Mouse (Mus musculus) neural tube, embryonic 14.5 days (tissue): Measurements from ENCODE around the gene Ola1. TPM values are rescaled to one million over a fixed set of nuclear protein-coding genes. Genes with fewer than 3 reads are reported as not detected.

Experiments
- ATAC-seq: fragments of 200-750 bp; cut with Nextera tagmentation; 2 replicates; pipeline ENCODE4 v1.8.0; 2017; ENCODE audit warnings: low read depth, mild to moderate bottlenecking, moderate TSS enrichment, moderate library complexity
- H3K27ac ChIP-seq: fragments of 300-500 bp; sonication (generic); 2 replicates; pipeline ENCODE4 v1.5.1; 2014; ENCODE audit warnings: low read depth, mild to moderate bottlenecking, control low read depth, low read length, moderate library complexity, mixed read lengths
- H3K27me3 ChIP-seq: fragments of 300-500 bp; sonication (generic); 2 replicates; pipeline ENCODE4 v1.6.1; 2014; ENCODE audit warnings: low read length; ENCODE audit not compliant: control insufficient read depth, insufficient read depth
- H3K36me3 ChIP-seq: fragments of 300-500 bp; sonication (generic); 2 replicates; pipeline ENCODE4 v1.6.1; 2014; ENCODE audit warnings: low read length, mixed read lengths; ENCODE audit not compliant: control insufficient read depth, insufficient read depth
- H3K4me1 ChIP-seq: fragments of 300-500 bp; sonication (generic); 2 replicates; pipeline ENCODE4 v1.6.1; 2014; ENCODE audit warnings: low read length; ENCODE audit not compliant: control insufficient read depth, insufficient read depth
- H3K4me2 ChIP-seq: fragments of 300-500 bp; sonication (generic); 2 replicates; pipeline ENCODE4 v1.6.1; 2014; ENCODE audit warnings: mild to moderate bottlenecking, low read depth, low read length, control low read depth
- H3K4me3 ChIP-seq: fragments of 300-500 bp; sonication (generic); 2 replicates; pipeline ENCODE4 v1.5.1; 2014; ENCODE audit warnings: low read depth, low read length, control low read depth, mixed read lengths
- H3K9ac ChIP-seq: fragments of 300-500 bp; sonication (generic); replicated peaks from 2 replicates; pipeline ENCODE4 v1.6.1; 2014; ENCODE audit warnings: low read depth, mild to moderate bottlenecking, control low read depth, low read length, mixed read lengths
- H3K9me3 ChIP-seq: fragments of 300-500 bp; sonication (generic); 2 replicates; pipeline ENCODE4 v1.6.1; 2016; ENCODE audit warnings: low read length; ENCODE audit not compliant: control insufficient read depth
- WGBS: fragments of 180-500 bp; shearing (Covaris S2); extraction: QIAGEN DNeasy Blood & Tissue Kit; methylation state at CpG from one replicate; pipeline ENCODE4 v1.1.7; 2014; 5-methylcytosine and 5-hydroxymethylcytosine counted together
- polyA plus RNA-seq: library from polyadenylated mRNA; unstranded; fragments of >200 nt; fragmentation: Nextera tagmentation; extraction: Ambion mirVana; gene quantifications from 2 replicates; pipeline ENCODE4 v1.2.1, GENCODE M21; 2014

The Ola1 gene
- polyA plus RNA-seq, 1 experiment from 2014 or later: 113 TPM

DNA sequence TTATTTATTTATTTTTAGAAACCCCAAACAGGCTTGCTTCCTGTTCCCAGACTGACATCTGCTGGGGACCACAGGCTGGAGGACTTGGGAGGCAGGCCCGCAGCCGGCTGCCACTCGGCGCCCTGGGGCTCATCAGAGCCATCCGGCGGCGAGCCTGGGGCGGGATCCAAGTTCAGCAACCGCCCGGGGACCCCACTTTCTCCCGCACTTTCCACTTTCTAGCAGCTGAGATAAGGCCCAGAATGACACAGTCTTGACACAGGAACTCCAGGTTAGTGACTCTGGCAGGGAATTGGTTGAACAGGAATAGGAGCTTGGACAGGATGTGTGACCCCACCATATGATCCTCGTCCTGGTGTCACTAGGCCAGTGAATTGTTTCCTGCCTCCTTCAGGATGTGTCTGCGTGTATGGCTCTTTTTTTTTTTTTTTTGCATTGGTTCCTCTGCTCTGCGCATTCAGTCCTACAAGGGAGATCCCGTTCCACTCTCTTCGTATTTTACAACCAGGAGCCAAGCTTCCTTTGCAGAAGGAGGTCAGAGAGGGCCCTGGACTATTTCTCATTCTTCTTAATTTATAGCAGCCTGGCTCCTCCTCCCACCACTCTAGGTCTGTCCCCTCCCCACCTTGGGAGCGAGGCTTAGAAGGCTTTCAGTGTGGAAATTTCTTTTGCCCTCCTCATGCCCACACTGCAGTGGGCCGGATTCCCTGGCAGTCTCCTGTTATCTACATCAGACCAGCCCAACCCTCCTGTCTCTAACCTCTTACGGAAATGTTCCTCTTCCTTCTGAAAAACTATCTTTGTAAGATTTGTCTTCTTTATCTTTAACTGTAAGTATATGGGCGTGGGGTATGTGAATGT lies 152.2 kb downstream of the Ola1 start:
- H3K9me3 ChIP-seq: no peaks in the 10 kb centered on the region
- 22% methylated on average over 20 of the region's 20 CpGs for WGBS
- no peaks in the 10 kb centered on the region for H3K36me3 ChIP-seq
- no peaks in the 10 kb centered on the region for H3K4me1 ChIP-seq
- H3K9ac ChIP-seq: no peak overlapping the region
- H3K27ac ChIP-seq: no peak overlapping the region
- H3K27me3 ChIP-seq: no peaks in the 10 kb centered on the region
- no peak overlapping the region for H3K4me3 ChIP-seq
- H3K4me2 ChIP-seq: no peak overlapping the region
- no peak; the same call in 1 of the 2 replicates for ATAC-seq

DNA sequence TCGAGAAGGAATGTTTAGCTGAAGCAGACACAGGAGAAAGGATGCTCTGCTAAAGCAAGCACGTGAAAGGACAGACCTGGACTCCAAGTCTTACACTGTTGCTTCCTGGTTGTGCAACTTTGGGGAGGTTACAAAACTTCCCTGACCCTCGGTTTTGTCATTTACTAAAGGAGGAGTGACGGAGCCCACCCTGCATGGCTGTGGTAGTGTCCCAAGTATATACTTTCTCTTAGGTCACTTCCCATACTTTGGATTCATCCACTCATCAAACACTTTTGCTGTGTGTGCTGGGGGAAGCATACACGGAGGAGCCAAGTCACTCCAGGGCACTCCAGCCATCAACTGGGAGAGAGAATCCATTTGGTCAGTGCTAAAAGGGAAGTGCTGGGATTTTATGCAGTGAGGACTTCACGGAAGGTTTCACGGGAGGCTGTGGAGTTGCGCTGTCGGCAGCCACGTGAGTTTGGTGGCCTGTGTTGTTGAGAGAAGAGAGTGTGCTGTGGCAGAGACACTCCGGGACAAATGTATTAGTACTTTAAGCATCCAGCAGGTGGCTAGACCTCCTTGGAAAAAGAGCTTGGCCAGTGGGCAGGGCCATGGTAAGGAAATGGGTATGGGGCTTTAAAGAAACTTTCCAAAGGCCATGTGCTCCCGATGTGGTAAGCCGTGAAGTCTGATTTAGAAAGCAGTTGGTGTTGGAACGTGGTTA lies 154.7 kb downstream of the Ola1 start:
- no peak for ATAC-seq
- Histone ChIP-seq H3K36me3 (no peaks in the 10 kb centered on the region), H3K9me3 (no peaks in the 10 kb centered on the region), H3K4me1 (no peaks in the 10 kb centered on the region), H3K27me3 (no peaks in the 10 kb centered on the region), H3K4me3 (no peak overlapping the region), H3K27ac (no peak overlapping the region), H3K4me2 (no peak overlapping the region), H3K9ac (no peak overlapping the region)
- 84% methylated on average over 14 of the region's 14 CpGs for WGBS

DNA sequence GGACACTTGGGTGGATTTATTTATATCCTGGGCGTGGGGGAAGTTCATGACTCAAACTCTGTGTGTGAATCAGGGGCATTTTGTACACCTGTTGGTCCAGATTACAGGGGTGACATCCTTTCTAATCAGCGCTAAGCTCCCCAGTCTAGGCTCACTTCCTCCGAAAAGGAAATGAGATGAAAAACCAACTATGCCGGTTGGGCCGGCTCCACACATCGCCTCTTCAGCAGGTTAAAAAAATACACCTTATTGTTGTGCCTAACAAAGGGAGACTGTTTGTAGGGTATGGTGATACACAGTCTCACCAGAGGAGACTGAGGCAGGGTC lies 158.5 kb downstream of the Ola1 start:
- H3K9ac ChIP-seq: no peak overlapping the region
- no peak overlapping the region for H3K27ac ChIP-seq
- no peak overlapping the region for H3K4me3 ChIP-seq
- H3K36me3 ChIP-seq: no peaks in the 10 kb centered on the region
- H3K4me2 ChIP-seq: no peak overlapping the region
- H3K9me3 ChIP-seq: no peaks in the 10 kb centered on the region
- H3K4me1 ChIP-seq: no peaks in the 10 kb centered on the region
- WGBS: 81% methylated on average over 6 of the region's 6 CpGs
- H3K27me3 ChIP-seq: no peaks in the 10 kb centered on the region
- no peak for ATAC-seq

DNA sequence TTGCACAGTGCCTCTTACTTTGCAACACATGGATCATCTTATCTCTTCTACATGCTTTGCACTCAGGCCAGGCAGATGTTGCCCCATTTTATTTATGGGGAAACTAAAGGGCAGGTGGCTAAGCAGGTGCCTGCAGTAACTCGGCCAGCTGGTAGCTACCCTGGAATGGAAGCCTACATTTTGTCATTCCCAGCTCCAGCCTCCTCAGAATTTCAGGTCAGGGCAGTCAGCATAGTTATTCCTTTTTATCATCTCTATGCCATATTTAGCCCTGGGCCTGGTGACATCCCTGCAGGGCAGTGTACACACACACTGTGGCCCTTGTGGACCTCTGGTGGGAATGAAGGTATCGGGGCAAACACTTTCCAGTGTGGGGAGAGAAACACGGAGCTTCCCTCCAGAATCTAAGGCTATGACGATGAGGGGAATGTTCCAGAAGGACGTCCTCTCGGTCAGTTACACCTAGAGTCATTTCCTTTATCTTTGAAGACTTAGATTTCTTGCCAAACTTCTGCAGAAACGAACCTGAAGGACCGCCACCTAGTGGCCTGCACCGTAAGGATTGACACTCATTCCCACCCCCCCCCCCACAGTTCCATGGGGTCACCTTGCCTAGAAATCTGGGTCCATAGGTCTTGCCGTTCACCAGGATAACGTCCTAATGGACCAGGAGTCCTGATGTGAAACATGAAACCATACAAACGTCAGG lies 159.0 kb downstream of the Ola1 start:
- no peak overlapping the region for H3K27ac ChIP-seq
- no peak overlapping the region for H3K4me2 ChIP-seq
- no peak overlapping the region for H3K4me3 ChIP-seq
- H3K9me3 ChIP-seq: no peaks in the 10 kb centered on the region
- 47% methylated on average over 12 of the region's 12 CpGs for WGBS
- no peaks in the 10 kb centered on the region for H3K36me3 ChIP-seq
- H3K9ac ChIP-seq: no peak overlapping the region
- H3K27me3 ChIP-seq: no peaks in the 10 kb centered on the region
- ATAC-seq: no peak
- H3K4me1 ChIP-seq: no peaks in the 10 kb centered on the region

DNA sequence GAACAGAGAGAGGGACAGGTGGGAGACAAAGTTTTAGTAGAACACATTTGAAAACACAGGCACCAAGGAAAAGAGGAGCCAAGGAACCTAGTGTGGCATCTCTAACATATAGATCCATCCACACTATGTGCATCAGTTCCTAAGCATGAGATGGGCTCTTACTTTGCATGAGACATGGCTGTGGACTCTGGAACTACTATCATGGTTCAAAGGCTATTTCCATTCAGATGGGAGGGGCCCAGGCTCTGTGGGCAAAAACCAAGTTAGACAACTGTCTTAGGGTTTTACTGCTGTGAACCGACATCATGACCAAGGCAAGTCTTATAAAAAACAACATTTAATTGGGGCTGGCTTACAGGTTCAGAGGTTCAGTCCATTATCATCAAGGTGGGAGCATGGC lies 160.4 kb downstream of the Ola1 start:
- no peak overlapping the region for H3K9ac ChIP-seq
- H3K27me3 ChIP-seq: no peaks in the 10 kb centered on the region
- H3K27ac ChIP-seq: no peak overlapping the region
- H3K4me1 ChIP-seq: no peaks in the 10 kb centered on the region
- 89% methylated on average over 1 of the region's 1 CpGs for WGBS
- H3K4me3 ChIP-seq: no peak overlapping the region
- H3K9me3 ChIP-seq: no peaks in the 10 kb centered on the region
- ATAC-seq: no peak
- no peaks in the 10 kb centered on the region for H3K36me3 ChIP-seq
- H3K4me2 ChIP-seq: no peak overlapping the region

DNA sequence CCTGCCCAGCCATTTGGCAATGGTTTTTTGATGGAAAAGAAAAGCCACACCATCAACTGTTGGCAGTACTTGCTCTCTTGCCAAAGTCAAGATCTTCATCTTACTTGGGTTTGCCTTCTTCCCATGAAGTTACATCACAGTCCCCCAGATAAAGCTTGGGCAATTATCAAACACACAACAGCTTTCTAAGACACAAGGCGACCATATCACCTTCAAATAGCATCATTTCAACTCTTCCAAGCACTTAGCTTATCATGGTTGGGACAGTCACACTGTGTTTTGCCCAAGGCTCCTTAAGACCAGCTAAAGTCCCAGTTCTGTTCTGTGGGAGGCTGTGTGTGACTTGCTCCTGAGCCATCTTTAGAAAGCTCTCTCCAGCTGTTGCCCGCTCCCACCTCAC lies 161.1 kb downstream of the Ola1 start:
- no peak overlapping the region for H3K4me3 ChIP-seq
- H3K36me3 ChIP-seq: no peaks in the 10 kb centered on the region
- ATAC-seq: no peak
- H3K9ac ChIP-seq: no peak overlapping the region
- no peaks in the 10 kb centered on the region for H3K9me3 ChIP-seq
- no peaks in the 10 kb centered on the region for H3K27me3 ChIP-seq
- no peak overlapping the region for H3K4me2 ChIP-seq
- WGBS: 87% methylated on average over 2 of the region's 2 CpGs
- no peak overlapping the region for H3K27ac ChIP-seq
- no peaks in the 10 kb centered on the region for H3K4me1 ChIP-seq

DNA sequence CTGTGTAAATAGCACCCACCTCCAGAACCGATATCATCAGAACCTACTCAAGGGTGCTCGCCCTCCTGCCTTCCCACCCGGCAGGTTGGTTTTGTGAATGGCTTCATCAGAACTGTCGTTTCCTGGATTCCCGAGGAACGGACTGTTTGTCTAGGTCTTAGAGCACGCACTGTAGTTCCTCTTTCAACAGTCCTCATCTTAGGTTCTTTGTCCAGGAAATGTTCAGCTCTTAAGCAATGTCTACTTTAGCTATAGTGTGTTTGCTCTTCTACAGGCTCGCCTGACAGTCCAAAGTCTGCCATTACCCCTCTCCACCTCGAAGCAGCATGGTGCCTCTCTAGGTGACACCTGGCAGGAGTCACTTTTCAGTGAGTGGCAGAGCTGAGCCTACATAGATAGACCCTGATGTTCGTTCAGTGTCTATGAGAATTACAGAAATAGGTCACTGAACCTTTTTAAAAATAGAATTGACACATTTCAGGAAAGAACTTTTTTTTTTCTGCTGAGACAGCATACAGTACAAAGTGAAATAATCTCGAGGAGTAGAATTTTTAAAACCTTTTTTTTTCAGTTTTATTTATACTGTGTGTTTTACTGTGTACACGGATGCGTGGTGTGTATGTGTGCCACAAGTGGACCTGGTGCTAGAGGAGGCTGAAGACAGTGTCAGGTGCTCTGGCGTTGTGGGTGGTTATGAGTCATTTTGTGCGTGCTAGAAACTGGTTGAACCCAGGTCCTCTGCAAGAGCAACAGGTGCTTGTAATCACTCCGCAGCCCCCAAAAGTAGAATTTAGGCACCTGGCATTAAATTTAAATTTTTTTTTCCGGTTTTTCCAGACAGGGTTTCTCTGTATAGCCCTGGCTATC lies 162.4 kb downstream of the Ola1 start:
- Histone ChIP-seq H3K27ac (no peak overlapping the region), H3K27me3 (no peaks in the 10 kb centered on the region), H3K9me3 (no peaks in the 10 kb centered on the region), H3K9ac (no peak overlapping the region), H3K4me2 (no peak overlapping the region), H3K4me1 (no peaks in the 10 kb centered on the region), H3K36me3 (no peaks in the 10 kb centered on the region), H3K4me3 (no peak overlapping the region)
- no peak for ATAC-seq
- 89% methylated on average over 17 of the region's 17 CpGs for WGBS

DNA sequence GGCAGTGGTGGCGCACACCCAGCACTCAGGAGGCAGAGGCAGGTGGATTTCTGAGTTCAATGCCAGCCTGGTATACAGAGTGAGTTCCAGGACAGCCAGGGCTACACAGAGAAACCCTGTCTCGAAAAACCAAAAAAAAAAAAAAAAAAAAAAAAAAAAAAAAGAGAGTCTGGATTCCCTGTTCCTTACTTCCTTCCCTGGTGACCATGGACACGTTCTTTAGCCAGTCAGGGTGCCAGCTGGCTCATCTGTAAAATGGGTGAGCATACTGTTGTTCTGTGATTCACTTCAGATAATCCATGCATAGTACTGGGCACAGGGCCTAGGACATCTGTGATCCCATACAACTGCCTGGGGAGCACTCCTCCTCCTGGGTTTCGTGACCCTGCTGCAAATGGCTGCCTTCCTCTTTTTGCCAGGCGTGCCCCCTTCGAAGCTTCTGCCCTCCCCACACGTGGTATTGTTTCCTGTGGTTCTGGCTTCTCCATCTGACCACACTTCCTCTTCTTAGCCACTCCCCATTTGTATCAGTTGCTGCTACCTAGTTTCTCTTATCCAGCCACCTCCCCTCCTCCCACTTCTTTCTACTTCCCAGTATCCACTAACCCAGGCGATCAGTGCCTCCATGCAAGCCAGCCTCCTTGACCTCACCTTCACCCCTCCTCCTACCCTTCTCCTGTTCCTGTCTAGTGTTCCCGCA lies 164.8 kb downstream of the Ola1 start:
- Histone ChIP-seq H3K36me3 (no peaks in the 10 kb centered on the region), H3K9ac (no peak overlapping the region), H3K27ac (no peak overlapping the region), H3K9me3 (no peaks in the 10 kb centered on the region), H3K4me1 (no peaks in the 10 kb centered on the region), H3K4me2 (no peak overlapping the region), H3K27me3 (no peaks in the 10 kb centered on the region), H3K4me3 (no peak overlapping the region)
- ATAC-seq: no peak
- 85% methylated on average over 9 of the region's 9 CpGs for WGBS
